Mouse (Mus musculus): ENCODE data around the gene Myod1. TPM values are rescaled to one million over a fixed set of nuclear protein-coding genes. Genes with fewer than 3 reads are reported as not detected.

Gene Myod1
- 0.05 TPM in 1 of 2 replicates, not detected in the other for polyA plus RNA-seq (2012; rRNA removed)

GRCm38 (mm10) chr7:46376172-46377007 is at the start of gene Myod1:
Myod1 (plus strand) TSS chr7:46376474.
- DNase-seq = no peak
- TF ChIP-seq CTCF (IDR thresholded peaks at IDR 0.05; ENCODE audit: borderline replicate concordance, control insufficient read depth, extremely low read depth, insufficient read depth, low read length, poor library complexity) (no peak), POLR2A (IDR thresholded peaks at IDR 0.05; ENCODE audit: control insufficient read depth, extremely low read depth, insufficient read depth, low read length, poor library complexity) (no peak)
- Histone ChIP-seq H3K36me3 (ENCODE audit: control insufficient read depth, insufficient read depth, low read length) (no peaks in the 10 kb centered on the region), H3K27me3 (ENCODE audit: control insufficient read depth, insufficient read depth, low read length) (no peaks in the 10 kb centered on the region; the same call in 1 of the 2 replicates), H3K27ac (ENCODE audit: control insufficient read depth, insufficient read depth, low read length) (no peak within 1 kb of the TSS), H3K4me3 (ENCODE audit: control insufficient read depth, insufficient read depth, low read length) (no peak within 1 kb of the TSS), H3K4me1 (replicated peaks; ENCODE audit: control insufficient read depth, insufficient read depth, low read length) (no peaks in the 10 kb centered on the region)
- 15% methylated on average over 44 of the region's 44 CpGs for WGBS

- no peak for TF ChIP-seq CTCF (IDR thresholded peaks at IDR 0.05; ENCODE audit: borderline replicate concordance, control insufficient read depth, extremely low read depth, insufficient read depth, low read length, poor library complexity)
- TF ChIP-seq POLR2A (IDR thresholded peaks at IDR 0.05; ENCODE audit: control insufficient read depth, extremely low read depth, insufficient read depth, low read length, poor library complexity) = no peak
- no peaks in the 10 kb centered on the region for H3K27me3 ChIP-seq (ENCODE audit: control insufficient read depth, insufficient read depth, low read length)
- WGBS = 77% methylated on average over 4 of the region's 4 CpGs
- H3K27ac ChIP-seq (ENCODE audit: control insufficient read depth, insufficient read depth, low read length) = no peak overlapping the region
- H3K36me3 ChIP-seq (ENCODE audit: control insufficient read depth, insufficient read depth, low read length) = no peaks in the 10 kb centered on the region
- no peaks in the 10 kb centered on the region for H3K4me1 ChIP-seq (replicated peaks; ENCODE audit: control insufficient read depth, insufficient read depth, low read length)
- no peak for DNase-seq
- no peak overlapping the region for H3K4me3 ChIP-seq (ENCODE audit: control insufficient read depth, insufficient read depth, low read length)
Observed at GRCm38 (mm10) chr7:46327896-46328295, 48.4 kb upstream of the Myod1 start.

- TF ChIP-seq POLR2A (IDR thresholded peaks at IDR 0.05; ENCODE audit: control insufficient read depth, extremely low read depth, insufficient read depth, low read length, poor library complexity) (no peak), CTCF (IDR thresholded peaks at IDR 0.05; ENCODE audit: borderline replicate concordance, control insufficient read depth, extremely low read depth, insufficient read depth, low read length, poor library complexity) (no peak)
- Histone ChIP-seq H3K4me1 (replicated peaks; ENCODE audit: control insufficient read depth, insufficient read depth, low read length) (no peaks in the 10 kb centered on the region), H3K27me3 (ENCODE audit: control insufficient read depth, insufficient read depth, low read length) (no peaks in the 10 kb centered on the region), H3K27ac (ENCODE audit: control insufficient read depth, insufficient read depth, low read length) (no peak overlapping the region), H3K36me3 (ENCODE audit: control insufficient read depth, insufficient read depth, low read length) (no peaks in the 10 kb centered on the region), H3K4me3 (ENCODE audit: control insufficient read depth, insufficient read depth, low read length) (no peak overlapping the region)
- WGBS = 94% methylated on average over 9 of the region's 9 CpGs
- no peak for DNase-seq
Observed at GRCm38 (mm10) chr7:46337397-46337796, 38.9 kb upstream of the Myod1 start.

GRCm38 (mm10) chr7:46339818-46340217 is 36.5 kb upstream of the Myod1 start:
- WGBS = 69% methylated on average over 3 of the region's 3 CpGs
- DNase-seq = no peak
- Histone ChIP-seq H3K4me3 (ENCODE audit: control insufficient read depth, insufficient read depth, low read length) (no peak overlapping the region), H3K27ac (ENCODE audit: control insufficient read depth, insufficient read depth, low read length) (no peak overlapping the region), H3K4me1 (replicated peaks; ENCODE audit: control insufficient read depth, insufficient read depth, low read length) (no peaks in the 10 kb centered on the region), H3K27me3 (ENCODE audit: control insufficient read depth, insufficient read depth, low read length) (no peaks in the 10 kb centered on the region), H3K36me3 (ENCODE audit: control insufficient read depth, insufficient read depth, low read length) (no peaks in the 10 kb centered on the region)
- no peak for TF ChIP-seq CTCF (IDR thresholded peaks at IDR 0.05; ENCODE audit: borderline replicate concordance, control insufficient read depth, extremely low read depth, insufficient read depth, low read length, poor library complexity)
- TF ChIP-seq POLR2A (IDR thresholded peaks at IDR 0.05; ENCODE audit: control insufficient read depth, extremely low read depth, insufficient read depth, low read length, poor library complexity) = no peak

GRCm38 (mm10) chr7:46340295-46340694 is 36.0 kb upstream of the Myod1 start:
- no peak for DNase-seq
- H3K4me1 ChIP-seq (replicated peaks; ENCODE audit: control insufficient read depth, insufficient read depth, low read length) = no peaks in the 10 kb centered on the region
- no peak overlapping the region for H3K4me3 ChIP-seq (ENCODE audit: control insufficient read depth, insufficient read depth, low read length)
- H3K27ac ChIP-seq (ENCODE audit: control insufficient read depth, insufficient read depth, low read length) = no peak overlapping the region
- no peaks in the 10 kb centered on the region for H3K27me3 ChIP-seq (ENCODE audit: control insufficient read depth, insufficient read depth, low read length)
- no peaks in the 10 kb centered on the region for H3K36me3 ChIP-seq (ENCODE audit: control insufficient read depth, insufficient read depth, low read length)
- no peak for TF ChIP-seq CTCF (IDR thresholded peaks at IDR 0.05; ENCODE audit: borderline replicate concordance, control insufficient read depth, extremely low read depth, insufficient read depth, low read length, poor library complexity)
- no peak for TF ChIP-seq POLR2A (IDR thresholded peaks at IDR 0.05; ENCODE audit: control insufficient read depth, extremely low read depth, insufficient read depth, low read length, poor library complexity)
- WGBS = 90% methylated on average over 5 of the region's 5 CpGs

GRCm38 (mm10) chr7:46341471-46341870 is 34.8 kb upstream of the Myod1 start:
- Histone ChIP-seq H3K36me3 (ENCODE audit: control insufficient read depth, insufficient read depth, low read length) (no peaks in the 10 kb centered on the region), H3K27me3 (ENCODE audit: control insufficient read depth, insufficient read depth, low read length) (no peaks in the 10 kb centered on the region), H3K4me1 (replicated peaks; ENCODE audit: control insufficient read depth, insufficient read depth, low read length) (no peaks in the 10 kb centered on the region), H3K4me3 (ENCODE audit: control insufficient read depth, insufficient read depth, low read length) (no peak overlapping the region), H3K27ac (ENCODE audit: control insufficient read depth, insufficient read depth, low read length) (no peak overlapping the region)
- WGBS = 87% methylated on average over 9 of the region's 9 CpGs
- DNase-seq = no peak
- TF ChIP-seq CTCF (IDR thresholded peaks at IDR 0.05; ENCODE audit: borderline replicate concordance, control insufficient read depth, extremely low read depth, insufficient read depth, low read length, poor library complexity) = no peak
- no peak for TF ChIP-seq POLR2A (IDR thresholded peaks at IDR 0.05; ENCODE audit: control insufficient read depth, extremely low read depth, insufficient read depth, low read length, poor library complexity)
